8 mouse cellular contexts compared by ENCODE assay signal in genomic region chr4:133601721-133602218, GRCm38 (mm10). TPM values are rescaled to one million over a fixed set of nuclear protein-coding genes. Genes with fewer than 3 reads are reported as not detected.
DNase-seq lines count a peak whose midpoint lies in the region; TF ChIP-seq lines count a peak whose summit lies in the region.

TSS of gene Sfn (minus strand) at chr4:133602168.

- no peak within 1 kb of the TSS for H3K4me3 ChIP-seq in cerebellum, adult 2 months (replicated peaks; ENCODE audit: insufficient read depth, low read depth, low read length)
- H3K4me3 ChIP-seq in bone marrow, adult 2 months (replicated peaks; ENCODE audit: control insufficient read depth, low read depth, low read length), result no peak within 1 kb of the TSS
- H3K4me3 ChIP-seq in small intestine, adult 2 months (ENCODE audit: low read depth, low read length), result peak within 1 kb of the TSS; percentile 75

- peaks cover 7% of the 10 kb centered on the region; the same call in 1 of the 2 replicates for H3K4me1 ChIP-seq in cerebellum, adult 2 months (ENCODE audit: control insufficient read depth, insufficient read depth, low read length)
- no peaks in the 10 kb centered on the region; the same call in 1 of the 2 replicates for H3K4me1 ChIP-seq in bone marrow, adult 2 months (ENCODE audit: control insufficient read depth, insufficient read depth, low read length)
- no peaks in the 10 kb centered on the region; the same call in 1 of the 2 replicates for H3K4me1 ChIP-seq in small intestine, adult 2 months (ENCODE audit: control insufficient read depth, insufficient read depth, insufficient read length, low read length)

- TF ChIP-seq POLR2A in cerebellum, adult 2 months (IDR thresholded peaks at IDR 0.05; ENCODE audit: borderline replicate concordance, insufficient read depth, low read length), result no peak
- TF ChIP-seq POLR2A in bone marrow, adult 2 months (IDR thresholded peaks at IDR 0.05; ENCODE audit: borderline replicate concordance, control insufficient read depth, low read depth, low read length), result no peak
- TF ChIP-seq POLR2A in small intestine, adult 2 months (IDR thresholded peaks at IDR 0.05; ENCODE audit: low read depth, low read length), result peak; percentile 88

- peak; percentile 40 to 60 for DNase-seq in cerebellum, adult 2 months
- DNase-seq in cerebellum, postnatal 4 days (ENCODE audit: low spot score in 2 of 2), result no peak
- peak; percentile 23 to 43 for DNase-seq in gastrocnemius, adult 8-10 months (ENCODE audit: low spot score in 2 of 2)
- DNase-seq in kidney, adult 11 months, result peak; percentile 77
- DNase-seq in lung, adult 18-20 months, result peak; percentile 86 to 92
- DNase-seq in layer of hippocampus, postnatal 14 days (ENCODE audit: low spot score in 2 of 2), result no peak

- peaks cover 17% of the 10 kb centered on the region for H3K36me3 ChIP-seq in small intestine, adult 2 months (ENCODE audit: control insufficient read depth, insufficient read depth, low read length)

- 5% methylated on average over 16 of the region's 16 CpGs for WGBS in cerebellum, adult 2 months
- WGBS in bone marrow, adult 2 months, result 9% methylated on average over 16 of the region's 16 CpGs
- WGBS in small intestine, adult 2 months, result 4% methylated on average over 16 of the region's 16 CpGs

- no peaks in the 10 kb centered on the region for H3K27me3 ChIP-seq in cerebellum, adult 2 months (ENCODE audit: control insufficient read depth, insufficient read depth, low read length)
- no peaks in the 10 kb centered on the region for H3K27me3 ChIP-seq in small intestine, adult 2 months (ENCODE audit: control insufficient read depth, insufficient read depth, low read length)

- H3K27ac ChIP-seq in cerebellum, adult 2 months (ENCODE audit: insufficient read depth, low read length), result no peak within 1 kb of the TSS
- H3K27ac ChIP-seq in bone marrow, adult 2 months (ENCODE audit: control insufficient read depth, insufficient read depth, low read depth, low read length, poor library complexity), result no peak within 1 kb of the TSS
- H3K27ac ChIP-seq in small intestine, adult 2 months (ENCODE audit: insufficient read depth, low read depth, low read length), result peak within 1 kb of the TSS; percentile 78

- TF ChIP-seq CTCF in cerebellum, adult 2 months (IDR thresholded peaks at IDR 0.05; ENCODE audit: borderline replicate concordance, insufficient read depth, low read depth, low read length), result peak; percentile 47; the same call in 1 of the 2 replicates
- peak; percentile 61 for TF ChIP-seq CTCF in bone marrow, adult 2 months (IDR thresholded peaks at IDR 0.05; ENCODE audit: control insufficient read depth, insufficient read depth, low read length)
- TF ChIP-seq CTCF in small intestine, adult 2 months (IDR thresholded peaks at IDR 0.05; ENCODE audit: extremely low read depth, insufficient read length, insufficient replicate concordance, low read depth, low read length), result peak; percentile 78

RNA-seq across cellular contexts. Expression of gene Sfn, which starts in this region (rescaled TPM):
- 4.2 and 4.8 TPM in 2 replicates for polyA plus RNA-seq in cerebellum, adult 2 months (2012; rRNA removed)
- 10.3 and 19.0 TPM in 2 replicates for polyA plus RNA-seq in bone marrow, adult 2 months (2011; ENCODE audit: insufficient read depth, insufficient read length, low replicate concordance, missing spikeins)
- 1 to 10 TPM in 1 of 4 experiments, under 1 TPM in 3; 0.51 to 1.3 (median 0.79) TPM for total RNA-seq in gastrocnemius, adult 8-10 months (2022)
- polyA plus RNA-seq in small intestine, adult 2 months (2012; rRNA removed), result 175 and 423 TPM in 2 replicates
- total RNA-seq in layer of hippocampus, postnatal 14 days (2021), result 1 to 10 TPM; 1.2 to 1.5 TPM

Comparison
In these comparisons a context has a peak if more than half of its experiments do, and no peak if none do; other contexts are left out.
1. DNase-seq: peak in cerebellum, adult 2 months (2 of 2), gastrocnemius, adult 8-10 months (2 of 2), kidney, adult 11 months (single experiment) and lung, adult 18-20 months (2 of 2); none in cerebellum, postnatal 4 days (0 of 2) and layer of hippocampus, postnatal 14 days (0 of 2).
2. Peak in every context shown above with its lines, with median percentiles within 50 percentile points of each other: CTCF ChIP-seq.